24 mouse cellular contexts compared by ENCODE assay signal in genomic region chr2:3695900-3696299, GRCm38 (mm10).
"Had no signal": no experiment of that assay in that cellular context is flagged by ENCODE, and none has a peak within 500 bp of the region (broad histone marks: within the 10 kb centered on the region; RNA-seq: fewer than 3 reads in every experiment).

No protein-coding gene starts in this region.

- H3K9ac ChIP-seq: heart, embryonic 12.5 days; hindbrain, embryonic 12.5 days; hindbrain, embryonic 15.5 days; limb, embryonic 13.5 days; limb, embryonic 15.5 days; liver, embryonic 13.5 days; liver, embryonic 15.5 days had no signal

- H3K9me3 ChIP-seq: heart, embryonic 10.5 days; heart, embryonic 12.5 days; hindbrain, embryonic 10.5 days; hindbrain, embryonic 12.5 days; hindbrain, embryonic 15.5 days; limb, embryonic 13.5 days; limb, embryonic 15.5 days; liver, embryonic 13.5 days; liver, embryonic 15.5 days had no signal

- H3K4me1 ChIP-seq: heart, embryonic 10.5 days; heart, embryonic 12.5 days; hindbrain, embryonic 10.5 days; hindbrain, embryonic 15.5 days; limb, embryonic 13.5 days; liver, embryonic 13.5 days; liver, embryonic 15.5 days had no signal

- H3K4me2 ChIP-seq: heart, embryonic 12.5 days; hindbrain, embryonic 12.5 days; hindbrain, embryonic 15.5 days; limb, embryonic 13.5 days; limb, embryonic 15.5 days; liver, embryonic 13.5 days; liver, embryonic 15.5 days had no signal

- H3K4me3 ChIP-seq: gastrocnemius, adult 2 months; heart, embryonic 10.5 days; heart, embryonic 12.5 days; hindbrain, embryonic 10.5 days; hindbrain, embryonic 12.5 days; hindbrain, embryonic 15.5 days; layer of hippocampus, adult 2 months; limb, embryonic 13.5 days; limb, embryonic 15.5 days; liver, embryonic 13.5 days; liver, embryonic 15.5 days had no signal

- H3K27me3 ChIP-seq: heart, embryonic 12.5 days; hindbrain, embryonic 12.5 days; hindbrain, embryonic 15.5 days; limb, embryonic 13.5 days; limb, embryonic 15.5 days; liver, embryonic 13.5 days; liver, embryonic 15.5 days had no signal

- H3K36me3 ChIP-seq: heart, embryonic 10.5 days; heart, embryonic 12.5 days; hindbrain, embryonic 10.5 days; hindbrain, embryonic 12.5 days; hindbrain, embryonic 15.5 days; limb, embryonic 13.5 days; limb, embryonic 15.5 days; liver, embryonic 13.5 days; liver, embryonic 15.5 days had no signal

- H3K27ac ChIP-seq: gastrocnemius, adult 2 months; heart, embryonic 10.5 days; hindbrain, embryonic 10.5 days; hindbrain, embryonic 12.5 days; hindbrain, embryonic 15.5 days; hindbrain, postnatal 0 days; layer of hippocampus, adult 2 months; limb, embryonic 13.5 days; limb, embryonic 15.5 days; liver, embryonic 13.5 days; liver, embryonic 15.5 days had no signal

- DNase-seq: gastrocnemius, adult 2 months; gastrocnemius, postnatal 10 days; gastrocnemius, postnatal 25 days; heart, adult 18-20 months; heart, postnatal 10 days; heart, postnatal 4 days; kidney, adult 18-20 months; kidney, adult 8-10 months; kidney, postnatal 10 days; kidney, postnatal 25 days; kidney, postnatal 4 days; left cerebral cortex, postnatal 4 days; liver, embryonic 13.5 days had no signal

- ATAC-seq: hindbrain, postnatal 0 days; intestine, postnatal 0 days had no signal
